Mouse (Mus musculus) brain, adult 2 months (tissue): Measurements from ENCODE around the gene Cdc42se2.
A peak's percentile ranks its signal among the peaks of the same experiment; 100 is the strongest.

Experiments used
- DNase-seq: peaks from one replicate; pipeline ENCODE4 v3.0.0; 2011; ENCODE audit warnings: low read depth, low spot score

Cdc42se2 gene

DNA sequence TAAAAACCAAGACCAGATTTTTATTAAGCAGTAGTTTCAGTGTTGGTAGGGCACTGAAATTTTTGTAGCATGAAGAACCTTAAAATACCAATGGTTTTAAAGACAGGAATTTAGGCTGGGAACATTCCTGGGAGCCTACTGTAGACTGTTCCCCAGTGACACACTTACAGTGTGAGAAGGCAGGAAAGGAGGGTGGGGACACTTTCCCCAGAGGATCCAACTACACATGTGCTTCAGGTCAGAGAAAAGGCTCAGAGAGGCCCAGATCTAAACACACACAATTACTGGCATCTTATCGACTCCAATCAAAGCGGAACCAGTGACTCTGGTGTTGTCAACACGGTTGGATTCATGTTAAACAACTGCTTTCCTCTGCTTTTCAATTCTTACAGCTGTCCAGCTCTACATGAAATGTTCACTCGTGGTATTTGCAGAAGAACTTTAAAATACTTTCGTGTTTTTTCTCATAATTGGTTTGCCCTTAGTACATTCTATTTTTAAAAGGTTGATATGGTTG lies 32.3 kb downstream of the Cdc42se2 start:
- no peak for DNase-seq

DNA sequence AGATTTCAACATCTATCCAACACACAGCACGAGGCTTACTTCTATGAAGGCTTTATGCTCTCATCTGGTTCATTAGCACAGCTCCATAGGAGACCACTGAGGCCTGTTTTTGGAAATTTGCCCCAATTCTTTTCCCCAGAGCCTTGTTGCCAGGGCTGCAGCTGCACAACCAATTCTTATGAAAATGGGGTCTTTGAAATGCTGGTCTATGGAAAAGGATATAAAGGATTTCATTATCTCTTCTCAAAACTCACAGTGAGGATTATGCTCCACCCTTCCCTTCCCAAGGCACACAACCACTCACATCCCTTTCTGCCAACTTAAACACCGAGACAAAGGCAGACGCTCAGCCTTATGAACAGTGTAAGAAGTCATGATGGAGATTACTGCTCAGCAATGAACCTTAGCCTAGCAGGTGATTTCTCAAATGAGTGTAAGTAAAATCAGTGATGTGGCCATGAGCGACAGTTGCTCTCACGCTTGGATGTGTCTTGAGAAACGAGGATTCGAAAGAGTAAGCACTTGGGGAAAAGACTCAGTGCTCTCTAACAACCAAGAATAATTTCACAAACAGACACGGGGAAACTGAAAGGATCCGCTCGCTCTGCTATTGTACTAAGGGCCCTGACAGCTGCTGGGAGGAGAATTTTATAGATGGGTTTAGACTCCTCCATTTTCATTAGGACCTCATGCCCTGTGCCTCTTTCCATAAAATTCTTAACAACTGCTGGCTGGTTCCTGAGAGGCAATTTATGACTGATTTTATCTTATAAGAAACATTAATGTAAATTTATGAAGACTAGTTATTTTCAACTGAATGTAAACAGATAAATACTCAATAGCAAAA lies 33.0 kb downstream of the Cdc42se2 start:
- peak; percentile 90 for DNase-seq

DNA sequence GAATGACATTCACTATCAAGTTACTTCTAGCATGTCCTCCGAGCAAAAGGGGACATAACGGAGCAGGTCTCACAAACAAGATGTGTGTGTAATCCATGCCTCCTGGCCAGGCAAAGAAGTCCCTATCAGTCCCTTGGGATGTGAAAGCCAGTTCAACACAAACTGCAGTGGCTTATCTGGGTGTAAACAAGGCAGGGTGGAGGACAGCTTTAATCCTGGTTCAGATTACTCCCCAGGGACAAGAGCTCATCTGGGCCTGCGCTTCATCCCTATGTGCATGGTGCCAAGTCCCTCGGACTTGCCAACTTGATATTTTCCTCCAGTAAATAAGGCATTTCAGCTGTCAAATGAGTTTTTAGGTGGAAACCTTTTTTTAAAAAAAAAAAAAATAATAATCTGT lies 36.0 kb downstream of the Cdc42se2 start:
- peak; percentile 37 for DNase-seq

DNA sequence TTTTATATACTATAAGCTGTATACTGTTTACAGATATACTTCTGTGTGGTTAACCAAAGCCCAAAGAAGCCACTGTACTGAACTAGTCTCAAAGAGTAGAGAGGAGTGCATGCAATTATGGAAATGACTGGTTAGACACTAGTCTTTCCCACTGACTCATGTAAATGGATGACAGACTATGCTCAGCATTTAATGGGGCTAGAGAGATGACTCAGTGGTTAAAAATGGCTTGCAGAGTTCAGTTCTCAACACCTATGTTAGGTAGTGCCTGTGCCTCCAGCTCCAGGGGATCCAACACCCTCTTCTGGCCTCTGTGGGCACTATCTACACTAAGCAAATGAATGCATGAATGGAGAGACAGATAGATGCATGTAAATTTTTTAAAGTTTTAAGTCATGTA lies 38.6 kb downstream of the Cdc42se2 start:
- peak; percentile 68 for DNase-seq

DNA sequence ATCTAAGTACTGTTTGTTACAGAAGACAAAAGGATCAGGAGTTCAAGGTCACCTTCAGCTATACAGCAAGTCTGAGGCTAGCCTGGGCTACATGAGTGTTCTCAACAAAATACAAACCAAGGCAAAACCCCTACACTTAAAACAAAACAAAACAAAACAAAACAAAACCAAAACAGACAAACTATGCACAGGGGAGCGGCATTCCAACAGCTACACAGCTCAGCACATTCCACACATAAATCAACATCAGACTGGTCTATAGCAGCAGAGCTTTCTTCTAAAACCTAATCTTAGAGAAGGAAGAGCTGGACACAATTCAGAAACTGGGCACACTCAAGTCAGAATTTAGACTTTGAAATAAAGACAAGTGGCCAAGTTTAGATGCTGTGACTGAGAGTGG lies 43.2 kb downstream of the Cdc42se2 start:
- DNase-seq: no peak

DNA sequence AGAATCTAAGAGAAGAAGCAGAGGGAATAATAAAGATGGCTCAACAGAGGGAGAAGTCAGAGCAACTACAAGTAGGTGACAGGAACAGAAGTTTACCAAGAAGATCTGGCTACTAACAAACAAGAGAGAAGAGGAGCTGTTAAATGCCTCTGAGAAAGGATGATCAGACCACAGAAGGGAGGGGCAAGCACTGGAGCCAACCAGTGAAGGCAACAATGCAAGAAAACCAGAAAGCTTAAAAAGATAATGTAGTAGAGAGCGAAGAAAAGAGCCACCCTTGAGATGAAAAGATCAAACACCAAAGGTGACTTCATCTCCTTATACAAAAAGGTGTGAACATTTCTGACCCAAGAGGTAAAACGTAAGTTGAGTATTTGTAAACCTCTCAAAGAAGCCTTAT lies 46.1 kb downstream of the Cdc42se2 start:
- no peak for DNase-seq

DNA sequence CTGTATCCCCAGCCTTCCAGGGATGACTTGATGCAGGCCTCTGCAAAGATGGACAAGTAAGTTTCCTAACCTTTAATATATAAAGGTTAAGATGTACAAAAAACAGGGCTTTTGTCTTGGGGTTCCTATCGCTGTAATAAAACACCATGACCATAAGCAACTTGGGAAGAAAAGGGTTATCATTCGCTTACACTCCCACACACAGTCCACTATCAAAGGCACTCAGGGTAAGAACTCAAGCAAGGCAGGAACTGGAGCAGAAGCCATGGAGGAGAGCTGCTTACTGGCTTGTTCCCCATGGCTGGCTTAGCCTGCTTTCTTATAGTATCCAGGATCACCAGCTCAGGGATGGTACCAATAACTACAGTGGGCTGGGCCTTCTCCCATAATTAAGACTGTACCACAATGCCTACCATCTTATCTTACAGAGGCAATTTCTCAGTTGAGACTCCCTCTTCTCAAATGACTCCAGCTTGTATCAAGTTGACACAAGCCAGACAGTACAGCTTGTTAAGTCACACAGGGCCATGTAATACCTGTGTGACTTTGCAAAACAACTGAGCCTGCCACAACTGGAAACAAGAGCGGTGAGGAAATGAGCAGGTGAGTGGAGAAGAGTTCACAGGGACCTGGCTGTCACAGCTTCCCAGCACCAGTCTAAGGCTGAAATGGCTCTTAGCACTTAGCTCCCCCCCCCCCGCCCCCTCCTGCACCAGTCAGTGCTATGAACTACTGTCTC lies 48.3 kb downstream of the Cdc42se2 start:
- no peak for DNase-seq

DNA sequence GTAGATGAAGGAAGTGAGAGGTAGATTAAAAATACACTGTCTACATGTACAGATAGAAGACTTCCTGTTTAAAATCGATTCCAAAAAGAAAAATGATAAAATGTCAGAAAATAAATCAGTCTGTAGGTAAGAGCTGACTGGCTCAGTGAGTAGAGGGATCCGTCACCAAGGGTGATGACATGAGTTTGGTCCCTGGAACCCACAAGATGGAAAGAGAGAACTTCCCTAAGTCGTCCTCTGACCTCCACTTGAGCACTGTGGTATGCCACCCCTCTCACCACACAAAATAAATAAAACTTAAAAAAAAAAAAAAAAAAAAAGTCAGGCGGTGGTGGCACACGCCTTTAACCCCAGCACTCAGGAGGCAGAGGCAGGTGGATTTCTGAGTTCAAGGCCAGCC lies 50.6 kb downstream of the Cdc42se2 start:
- no peak for DNase-seq

DNA sequence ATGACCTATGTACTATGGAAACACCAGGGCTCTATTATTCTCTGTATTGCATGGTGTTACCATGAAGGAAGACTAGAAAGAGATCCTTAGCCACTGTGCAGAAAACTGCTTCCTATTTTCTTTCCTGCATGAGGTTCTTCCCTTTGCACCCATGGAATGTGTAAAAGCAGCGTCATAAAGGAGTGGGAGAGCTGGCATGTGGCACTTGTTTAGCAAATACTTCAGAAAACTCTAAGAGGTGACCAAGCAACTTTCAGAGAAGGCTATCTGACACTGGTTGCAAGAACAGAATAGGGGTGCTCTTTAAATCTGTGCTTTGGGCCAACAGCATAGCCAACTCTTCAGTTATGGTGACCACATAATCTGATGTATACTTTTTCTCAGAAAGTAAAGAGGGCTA lies 52.4 kb downstream of the Cdc42se2 start:
- no peak for DNase-seq

DNA sequence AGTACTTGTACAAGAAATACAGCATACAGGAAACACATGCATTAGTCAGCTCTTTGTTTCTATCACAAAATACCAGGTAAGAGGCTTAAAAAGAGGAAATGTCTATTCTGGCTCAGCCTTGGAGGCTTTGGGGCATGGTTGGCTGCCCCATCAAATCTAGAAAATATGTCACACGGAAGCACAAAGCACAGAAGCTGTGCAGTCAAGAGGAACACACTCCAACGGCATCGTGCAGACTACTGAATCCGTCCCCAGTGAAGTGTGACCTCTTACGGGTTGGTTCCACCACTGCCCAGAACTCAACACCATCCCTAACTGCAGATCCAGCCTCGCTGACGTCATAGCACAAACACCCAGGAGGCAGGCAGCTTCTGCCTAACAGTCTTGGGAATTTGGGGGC lies 53.9 kb downstream of the Cdc42se2 start:
- DNase-seq: no peak

DNA sequence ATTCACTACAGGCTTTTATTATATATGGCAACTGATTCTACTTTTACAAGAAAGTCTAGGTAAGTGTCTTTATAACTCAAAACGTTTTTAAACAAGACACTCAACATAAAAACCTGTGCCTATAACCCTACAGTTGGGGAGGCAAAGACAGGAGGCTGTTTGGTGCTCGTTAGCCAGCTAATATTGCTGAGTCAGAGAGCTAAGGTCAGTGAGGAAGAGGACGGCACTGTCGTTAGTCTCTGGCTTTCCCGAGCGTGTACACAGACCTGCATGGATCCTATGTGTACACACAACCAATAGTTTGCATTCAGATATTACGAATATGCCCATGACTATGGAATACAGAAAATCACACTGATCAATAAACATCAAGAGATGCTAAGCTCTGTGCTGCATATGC lies 56.1 kb downstream of the Cdc42se2 start:
- no peak for DNase-seq

DNA sequence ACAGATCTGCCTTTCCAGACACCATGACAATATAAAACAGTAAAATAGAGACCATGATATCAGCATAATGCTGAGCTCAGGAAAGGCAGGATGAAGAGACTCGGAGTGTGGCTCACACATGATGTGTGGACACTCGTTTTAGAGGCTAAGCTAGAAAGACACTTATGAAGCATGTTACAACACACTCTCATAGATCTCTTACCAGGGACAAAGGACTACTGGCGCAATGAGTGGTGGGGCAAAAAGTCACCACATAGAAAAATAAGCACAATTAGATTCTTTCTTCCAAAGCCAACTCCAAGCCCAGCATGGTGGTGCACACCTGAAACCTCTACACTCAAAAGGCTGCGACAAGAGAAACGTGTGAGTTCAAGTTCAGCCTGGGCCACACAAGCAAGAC lies 56.5 kb downstream of the Cdc42se2 start:
- no peak for DNase-seq

DNA sequence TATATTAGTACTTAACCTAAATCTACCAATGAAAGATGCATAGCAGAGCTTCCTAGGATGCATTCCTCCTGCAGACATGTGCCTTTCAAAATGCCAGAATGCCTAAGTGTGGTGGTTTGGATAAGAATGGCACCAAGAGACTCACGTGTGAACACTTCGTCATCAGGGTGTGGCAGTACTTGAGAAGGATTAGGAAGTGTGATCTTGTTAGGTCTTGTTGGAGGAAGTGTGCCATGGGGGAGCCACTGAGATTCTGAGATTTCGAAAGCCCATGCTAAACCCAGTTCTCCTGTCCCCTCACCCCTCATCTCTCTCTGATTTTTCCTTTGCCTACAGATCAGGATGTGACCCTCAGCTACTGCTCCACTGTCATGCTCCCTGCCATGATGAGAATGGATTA lies 58.2 kb downstream of the Cdc42se2 start:
- no peak for DNase-seq

DNA sequence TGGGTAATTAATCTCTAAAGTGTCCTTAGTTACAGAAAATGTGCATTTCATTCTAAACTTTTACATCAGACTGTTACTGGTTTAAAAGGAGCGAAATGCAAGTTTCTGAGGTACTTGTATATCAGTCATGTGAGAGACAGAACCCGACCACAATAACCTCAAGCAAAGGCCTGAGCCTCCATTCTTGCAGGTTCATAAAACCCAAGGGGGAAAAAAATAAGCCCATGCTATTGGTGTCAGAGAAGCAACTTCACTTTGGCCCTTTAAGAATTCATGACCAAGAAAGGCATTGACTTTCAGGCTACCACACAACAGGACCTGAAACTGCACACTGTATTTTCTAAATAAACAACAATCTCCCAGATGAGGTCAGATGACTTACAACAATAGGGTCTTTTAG lies 59.1 kb downstream of the Cdc42se2 start:
- DNase-seq: peak; percentile 43

DNA sequence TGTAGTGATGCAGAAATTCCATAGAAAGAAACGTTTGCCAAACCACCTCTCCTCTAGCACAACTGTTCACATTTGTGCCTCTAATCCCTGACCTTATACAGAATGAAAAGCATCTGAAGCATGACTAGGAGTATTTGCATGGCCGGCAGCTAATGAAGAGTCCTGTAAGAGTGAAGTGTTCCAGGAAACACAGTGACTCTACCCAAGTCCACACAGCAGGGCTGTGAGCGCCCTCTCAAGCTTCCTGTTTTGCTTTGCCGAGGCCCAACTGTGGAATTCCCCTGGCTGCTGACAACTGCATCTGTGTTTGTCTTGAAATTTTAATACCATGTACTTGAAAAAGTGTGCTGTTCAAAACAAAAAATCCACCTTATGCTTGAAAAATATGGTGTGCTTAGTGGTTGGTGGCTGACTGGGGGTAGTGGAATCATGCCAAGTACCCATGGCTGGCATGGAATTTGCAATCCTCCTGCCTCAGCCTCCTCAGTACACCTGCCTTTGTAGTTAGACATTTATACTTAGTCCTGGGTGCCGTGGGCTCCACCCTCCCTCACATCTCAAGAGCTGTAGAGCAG lies 60.1 kb downstream of the Cdc42se2 start:
- peak; percentile 66 for DNase-seq

DNA sequence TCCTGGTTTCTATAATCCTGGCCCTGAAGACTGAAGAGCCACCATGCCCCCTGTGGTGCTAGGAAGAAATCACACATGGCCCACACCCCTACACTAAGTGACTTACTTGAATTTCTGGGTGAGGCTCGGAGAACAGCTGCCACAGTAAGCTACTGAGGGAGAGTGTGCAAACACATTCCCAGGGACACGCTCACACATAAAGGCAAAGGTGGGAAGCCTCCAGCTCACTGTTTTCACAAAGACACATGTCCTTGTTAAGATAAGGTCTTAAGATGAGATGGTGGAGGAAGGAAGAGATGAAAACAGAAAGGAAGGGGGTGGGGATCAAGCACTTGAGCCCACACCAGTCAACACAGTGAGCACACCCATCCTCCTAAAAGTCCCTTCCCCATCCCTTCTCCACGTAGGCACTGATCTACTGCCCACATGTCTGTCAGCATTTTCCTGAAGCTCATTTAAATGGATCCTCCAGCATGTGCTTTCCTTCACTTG lies 60.9 kb downstream of the Cdc42se2 start:
- DNase-seq: peak; percentile 81

DNA sequence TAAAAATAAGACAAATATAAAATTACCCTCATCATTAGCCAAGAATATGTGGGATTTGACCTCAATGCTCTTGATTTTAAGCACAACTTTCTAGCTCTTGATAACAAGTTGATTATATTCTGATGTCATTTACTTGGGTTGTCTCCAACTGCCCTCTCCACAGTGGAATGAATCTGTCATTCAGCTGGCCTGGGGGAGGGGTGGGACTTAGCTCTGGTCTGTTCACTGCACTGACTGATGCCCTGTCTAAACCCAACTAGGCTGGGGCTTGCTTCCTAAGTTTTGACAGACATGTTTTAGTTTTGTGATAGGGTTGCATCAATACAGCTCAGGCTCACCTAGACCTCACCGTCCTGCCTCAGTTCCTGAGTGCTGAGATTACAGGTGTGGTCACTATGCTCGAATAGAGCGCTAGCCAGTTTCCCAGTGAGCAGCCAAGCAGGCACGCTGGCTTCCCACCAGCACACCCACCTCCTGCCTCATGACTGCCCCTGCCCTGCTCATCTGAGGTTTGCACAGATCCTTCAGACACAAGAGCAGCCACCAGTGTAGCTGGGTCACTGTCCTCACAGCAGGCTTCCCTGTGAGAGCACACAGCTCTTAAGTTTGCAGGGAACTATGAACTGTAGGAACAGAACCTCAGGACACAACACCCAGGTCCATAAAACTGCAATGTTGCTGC lies 63.0 kb downstream of the Cdc42se2 start:
- DNase-seq: peak; percentile 91

DNA sequence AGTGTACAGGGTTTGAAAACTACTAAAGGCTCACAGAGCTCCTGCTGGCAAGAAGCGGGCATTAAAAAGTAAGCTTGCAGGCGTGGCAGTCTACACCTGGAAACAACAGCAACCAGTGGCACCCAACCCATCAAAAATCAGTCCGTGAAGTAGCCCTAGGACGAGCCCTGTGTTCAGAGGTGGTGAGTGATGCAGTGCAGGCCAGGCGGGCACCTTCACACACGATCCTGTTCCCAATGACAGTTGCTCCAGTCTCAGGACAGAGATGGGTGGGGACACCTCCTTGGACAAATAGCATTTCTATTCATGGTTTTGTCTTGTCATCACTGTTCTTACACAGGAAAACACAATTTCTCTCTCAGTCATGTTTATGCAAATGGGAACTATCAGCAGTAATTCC lies 65.4 kb downstream of the Cdc42se2 start:
- DNase-seq: no peak

DNA sequence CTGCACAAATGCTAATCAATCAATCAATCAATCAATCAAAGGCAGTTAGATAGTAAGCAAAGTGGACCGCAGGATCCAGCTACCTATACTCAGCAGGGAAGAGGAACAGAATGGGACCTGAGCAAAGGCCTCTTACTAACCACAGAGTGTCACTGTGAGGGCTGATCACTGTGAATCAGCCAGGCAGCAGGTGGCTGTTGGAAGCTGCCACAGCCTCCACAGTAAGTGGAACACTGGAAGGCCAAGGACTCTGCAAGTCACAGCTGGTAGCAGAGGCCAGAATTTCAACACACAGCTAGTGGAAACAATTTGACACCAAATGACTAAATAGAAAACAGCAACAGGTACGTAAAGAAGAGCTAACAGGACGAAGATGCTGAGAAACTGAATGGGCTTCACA lies 68.9 kb downstream of the Cdc42se2 start:
- peak; percentile 60 for DNase-seq

DNA sequence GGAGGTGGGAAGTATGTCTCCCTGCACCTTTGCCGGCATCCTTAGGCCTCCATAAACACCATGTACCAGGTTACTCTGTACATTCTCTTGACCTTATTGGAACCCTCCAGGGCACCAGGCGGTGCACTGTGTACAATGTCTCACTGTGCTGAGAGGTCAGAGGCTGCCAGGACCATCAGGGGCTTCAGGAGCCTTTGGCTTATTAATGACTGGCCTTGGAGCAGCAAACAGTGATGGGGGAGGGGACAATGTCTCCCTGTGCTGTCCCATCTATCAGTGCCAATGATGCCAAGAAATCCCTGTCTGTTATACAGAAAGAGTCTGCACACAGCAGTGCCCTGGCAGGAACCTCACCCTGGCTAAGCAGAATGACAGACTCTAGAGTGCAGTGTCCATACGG lies 69.6 kb downstream of the Cdc42se2 start:
- DNase-seq: peak; percentile 73

DNA sequence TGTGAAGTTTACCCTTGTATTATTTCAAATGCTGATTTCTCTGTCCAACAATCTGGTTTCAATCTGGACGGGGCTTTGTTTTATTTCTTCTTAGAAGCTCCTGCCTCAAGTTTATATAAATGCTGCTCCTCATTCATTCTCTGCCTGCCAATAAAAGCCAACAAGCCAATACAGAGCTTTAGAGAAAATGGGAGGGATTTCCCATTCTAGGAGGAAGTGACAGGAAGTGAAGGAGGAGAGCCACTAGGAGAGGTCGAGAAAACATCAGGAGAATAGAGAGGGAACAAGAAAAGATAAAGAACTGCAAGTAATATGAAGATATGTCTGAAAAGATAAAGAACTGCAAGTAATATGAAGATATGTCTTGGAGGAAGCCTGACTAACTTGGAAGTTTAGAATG lies 74.6 kb downstream of the Cdc42se2 start:
- no peak for DNase-seq
